Mouse (Mus musculus) Muller cell, postnatal 12 days (primary cell): ENCODE data around the gene Wdr70.

Experiments used
- DNase-seq: peaks from one replicate; pipeline ENCODE4 v3.0.0-alpha.2; 2015; ENCODE audit errors: inconsistent ontology term

Wdr70 gene

GRCm38 (mm10) chr15:8030643-8031042 is 68.4 kb downstream of the Wdr70 start:
- DNase-seq, result peak; percentile 17

GRCm38 (mm10) chr15:8027503-8027902 is 71.5 kb downstream of the Wdr70 start:
- no peak for DNase-seq

- no peak for DNase-seq
Observed at GRCm38 (mm10) chr15:8011418-8011817, 87.6 kb downstream of the Wdr70 start.

GRCm38 (mm10) chr15:8007413-8007812 is 91.6 kb downstream of the Wdr70 start:
- DNase-seq, result no peak

- DNase-seq, result peak; percentile 3
Observed at GRCm38 (mm10) chr15:8006056-8006455, 93.0 kb downstream of the Wdr70 start.

- peak; percentile 39 for DNase-seq
Observed at GRCm38 (mm10) chr15:8005506-8005905, 93.5 kb downstream of the Wdr70 start.

- DNase-seq, result no peak
Observed at GRCm38 (mm10) chr15:8003789-8004188, 95.2 kb downstream of the Wdr70 start.

- DNase-seq, result no peak
Observed at GRCm38 (mm10) chr15:7998843-7999546, 100.0 kb downstream of the Wdr70 start.

- no peak for DNase-seq
Observed at GRCm38 (mm10) chr15:7998095-7998494, 100.9 kb downstream of the Wdr70 start.

- DNase-seq, result no peak
Observed at GRCm38 (mm10) chr15:7993721-7994120, 105.3 kb downstream of the Wdr70 start.

GRCm38 (mm10) chr15:7990101-7990500 is 108.9 kb downstream of the Wdr70 start:
- DNase-seq, result no peak

- DNase-seq, result no peak
Observed at GRCm38 (mm10) chr15:7987374-7987773, 111.6 kb downstream of the Wdr70 start.

- no peak for DNase-seq
Observed at GRCm38 (mm10) chr15:7986274-7986673, 112.7 kb downstream of the Wdr70 start.

- no peak for DNase-seq
Observed at GRCm38 (mm10) chr15:7978640-7979039, 120.4 kb downstream of the Wdr70 start.

- DNase-seq, result no peak
Observed at GRCm38 (mm10) chr15:7976775-7977174, 122.2 kb downstream of the Wdr70 start.

GRCm38 (mm10) chr15:7974368-7974767 is 124.6 kb downstream of the Wdr70 start:
- DNase-seq, result no peak

- no peak for DNase-seq
Observed at GRCm38 (mm10) chr15:7972528-7972927, 126.5 kb downstream of the Wdr70 start.

GRCm38 (mm10) chr15:7962786-7963185 is 136.2 kb downstream of the Wdr70 start:
- DNase-seq, result peak; percentile 85

GRCm38 (mm10) chr15:7961489-7961888 is 137.5 kb downstream of the Wdr70 start:
- DNase-seq, result no peak

GRCm38 (mm10) chr15:7956899-7957298 is 142.1 kb downstream of the Wdr70 start:
- DNase-seq, result no peak

GRCm38 (mm10) chr15:7950561-7950960 is 148.4 kb downstream of the Wdr70 start:
- no peak for DNase-seq

GRCm38 (mm10) chr15:7941690-7942089 is 157.3 kb downstream of the Wdr70 start:
- DNase-seq, result no peak

GRCm38 (mm10) chr15:7935571-7936165 is 163.3 kb downstream of the Wdr70 start:
- no peak for DNase-seq

- no peak for DNase-seq
Observed at GRCm38 (mm10) chr15:7934580-7934979, 164.4 kb downstream of the Wdr70 start.
